Comparison of ENCODE assay signal across 10 mouse cellular contexts in the genomic region with DNA sequence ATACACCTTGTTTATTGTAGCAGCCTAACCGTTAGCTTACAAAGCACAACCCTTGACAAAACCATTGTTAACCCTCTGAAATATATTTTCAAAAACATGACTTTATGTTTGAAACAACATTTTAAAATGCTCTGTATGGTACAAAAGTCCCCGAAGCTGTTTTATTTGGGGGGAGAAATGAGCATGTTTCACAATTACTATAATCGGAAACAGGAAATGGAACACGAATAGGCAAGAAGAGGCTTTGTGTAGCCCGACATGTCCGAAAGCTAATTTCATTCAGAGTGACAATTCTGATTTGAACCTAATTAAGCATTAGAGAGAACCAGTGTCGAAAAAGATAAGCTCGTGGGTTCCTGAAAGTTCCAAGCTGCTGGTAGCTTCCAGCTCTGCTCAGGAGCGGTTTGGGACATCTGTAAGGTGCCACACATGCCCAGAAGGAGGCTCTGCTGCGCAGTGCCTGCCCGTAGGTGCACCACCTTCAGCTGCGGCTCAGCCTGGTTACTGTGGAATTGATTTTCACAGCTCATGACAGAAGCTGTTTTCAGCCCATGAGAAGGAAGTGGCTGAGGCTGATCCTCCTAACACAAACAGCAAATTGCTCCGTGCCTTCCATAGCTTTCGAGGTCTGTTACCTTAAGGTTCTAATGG. TPM values are rescaled to one million over a fixed set of nuclear protein-coding genes. Genes with fewer than 3 reads are reported as not detected.
A peak's percentile ranks its signal among the peaks of the same experiment; 100 is the strongest.
DNase-seq lines count a peak whose midpoint lies in the region; ATAC-seq and TF ChIP-seq lines count a peak whose summit lies in the region.
"Had no signal": no experiment of that assay in that cellular context is flagged by ENCODE, and none has a peak within 500 bp of the region (broad histone marks: within the 10 kb centered on the region; RNA-seq: fewer than 3 reads in every experiment).

No protein-coding gene starts in this region.

- H3K4me1 ChIP-seq in liver, adult 2 months (ENCODE audit: control insufficient read depth, insufficient read depth, low read length) = no peaks in the 10 kb centered on the region
- H3K4me1 ChIP-seq in liver, embryonic 12.5 days = no peaks in the 10 kb centered on the region
- H3K4me1 ChIP-seq in embryonic facial prominence, embryonic 14.5 days (ENCODE audit: control insufficient read depth, insufficient read depth, low read length) = no peaks in the 10 kb centered on the region
- no peaks in the 10 kb centered on the region for H3K4me1 ChIP-seq in neural tube, embryonic 15.5 days
- 0 out of 2 replicates have a peak, but pooled peaks cover 2% of the 10 kb centered on the region for H3K4me1 ChIP-seq in heart, embryonic 10.5 days
- H3K4me1 ChIP-seq: liver, embryonic 13.5 days had no signal

- no peaks in the 10 kb centered on the region for H3K27me3 ChIP-seq in liver, adult 2 months (ENCODE audit: control insufficient read depth, insufficient read depth, low read length)
- no peaks in the 10 kb centered on the region for H3K27me3 ChIP-seq in liver, embryonic 12.5 days (replicated peaks)
- no peaks in the 10 kb centered on the region for H3K27me3 ChIP-seq in embryonic facial prominence, embryonic 14.5 days (replicated peaks; ENCODE audit: control insufficient read depth, insufficient read depth, low read length)
- no peaks in the 10 kb centered on the region for H3K27me3 ChIP-seq in neural tube, embryonic 15.5 days (replicated peaks)
- no peaks in the 10 kb centered on the region for H3K27me3 ChIP-seq in heart, embryonic 10.5 days (ENCODE audit: insufficient read depth, poor library complexity, severe bottlenecking)
- H3K27me3 ChIP-seq: liver, embryonic 13.5 days had no signal

- H3K9me3 ChIP-seq in liver, embryonic 12.5 days (replicated peaks) = no peaks in the 10 kb centered on the region
- no peaks in the 10 kb centered on the region for H3K9me3 ChIP-seq in embryonic facial prominence, embryonic 14.5 days (ENCODE audit: control insufficient read depth, low read length)
- H3K9me3 ChIP-seq in neural tube, embryonic 15.5 days (replicated peaks) = no peaks in the 10 kb centered on the region
- no peaks in the 10 kb centered on the region for H3K9me3 ChIP-seq in heart, embryonic 10.5 days
- H3K9me3 ChIP-seq: liver, embryonic 13.5 days had no signal

- DNase-seq in frontal cortex, postnatal 36 days (ENCODE audit: low spot score in 2 of 2) = peak; percentile 28 to 39
- no peak for DNase-seq in frontal cortex, postnatal 14 days (ENCODE audit: low spot score in 2 of 2)
- DNase-seq in liver, adult 2 months (ENCODE audit: extremely low read depth, low read depth, low spot score) = no peak
- peak; percentile 41 for DNase-seq in embryonic facial prominence, embryonic 14.5 days (ENCODE audit: low spot score)
- no peak for DNase-seq in thymus, postnatal 25 days
- no peak for DNase-seq in heart, embryonic 10.5 days (ENCODE audit: low spot score)
- DNase-seq: liver, embryonic 13.5 days had no signal

- no peak overlapping the region for H3K4me2 ChIP-seq in liver, embryonic 12.5 days
- no peak overlapping the region for H3K4me2 ChIP-seq in embryonic facial prominence, embryonic 14.5 days (ENCODE audit: low read depth, low read length)
- no peak overlapping the region for H3K4me2 ChIP-seq in neural tube, embryonic 15.5 days
- H3K4me2 ChIP-seq: liver, embryonic 13.5 days had no signal

- no peak overlapping the region for H3K27ac ChIP-seq in liver, adult 2 months (replicated peaks; ENCODE audit: insufficient read depth, low read depth, low read length)
- no peak overlapping the region for H3K27ac ChIP-seq in liver, embryonic 12.5 days
- no peak overlapping the region for H3K27ac ChIP-seq in embryonic facial prominence, embryonic 14.5 days (replicated peaks; ENCODE audit: low read depth, low read length)
- no peak overlapping the region for H3K27ac ChIP-seq in neural tube, embryonic 15.5 days (replicated peaks)
- no peak overlapping the region for H3K27ac ChIP-seq in heart, embryonic 10.5 days
- H3K27ac ChIP-seq: liver, embryonic 13.5 days had no signal

- ATAC-seq in liver, embryonic 12.5 days = no peak
- ATAC-seq in embryonic facial prominence, embryonic 14.5 days (ENCODE audit: low read depth) = no peak
- 0 out of 2 replicates have a peak, but pooled peaks have one; percentile 24 for ATAC-seq in neural tube, embryonic 15.5 days (ENCODE audit: low FRiP score)

- no peak for TF ChIP-seq POLR2A in liver, adult 2 months (IDR thresholded peaks at IDR 0.05; ENCODE audit: extremely low read depth, insufficient read depth, low read length)

- H3K36me3 ChIP-seq in liver, adult 2 months (ENCODE audit: control insufficient read depth, insufficient read depth, low read length) = no peaks in the 10 kb centered on the region
- no peaks in the 10 kb centered on the region for H3K36me3 ChIP-seq in liver, embryonic 12.5 days
- H3K36me3 ChIP-seq in embryonic facial prominence, embryonic 14.5 days (ENCODE audit: control insufficient read depth, insufficient read depth, low read length) = no peaks in the 10 kb centered on the region
- H3K36me3 ChIP-seq in neural tube, embryonic 15.5 days = no peaks in the 10 kb centered on the region
- no peaks in the 10 kb centered on the region for H3K36me3 ChIP-seq in heart, embryonic 10.5 days
- H3K36me3 ChIP-seq: liver, embryonic 13.5 days had no signal

- 70% methylated on average over 14 of the region's 14 CpGs for WGBS in liver, adult 2 months
- WGBS in liver, embryonic 12.5 days (ENCODE audit: insufficient replicate concordance) = 61% methylated on average over 14 of the region's 14 CpGs
- WGBS in embryonic facial prominence, embryonic 14.5 days = 59% methylated on average over 14 of the region's 14 CpGs
- WGBS in neural tube, embryonic 15.5 days = 74% methylated on average over 14 of the region's 14 CpGs
- 79% methylated on average over 14 of the region's 14 CpGs for WGBS in heart, embryonic 10.5 days

- H3K79me2 ChIP-seq in liver, adult 2 months (ENCODE audit: control insufficient read depth, insufficient read depth, low read length) = no peaks in the 10 kb centered on the region

- no peak overlapping the region for H3K4me3 ChIP-seq in liver, adult 2 months (ENCODE audit: insufficient read depth, low read depth, low read length)
- no peak overlapping the region for H3K4me3 ChIP-seq in liver, embryonic 12.5 days
- H3K4me3 ChIP-seq in embryonic facial prominence, embryonic 14.5 days (ENCODE audit: low read depth, low read length) = no peak overlapping the region
- no peak overlapping the region for H3K4me3 ChIP-seq in neural tube, embryonic 15.5 days (replicated peaks)
- H3K4me3 ChIP-seq in heart, embryonic 10.5 days = no peak overlapping the region
- H3K4me3 ChIP-seq: liver, embryonic 13.5 days; myocyte had no signal

- 0 out of 2 replicates have a peak, but pooled peaks have one; percentile 26 for TF ChIP-seq CTCF in liver, adult 2 months (IDR thresholded peaks at IDR 0.05; ENCODE audit: low read depth, low read length)

- no peak overlapping the region for H3K9ac ChIP-seq in liver, adult 2 months (ENCODE audit: low read depth, low read length)
- H3K9ac ChIP-seq in liver, embryonic 12.5 days = no peak overlapping the region
- no peak overlapping the region for H3K9ac ChIP-seq in embryonic facial prominence, embryonic 14.5 days (ENCODE audit: low read depth, low read length)
- no peak overlapping the region for H3K9ac ChIP-seq in neural tube, embryonic 15.5 days (replicated peaks)
- H3K9ac ChIP-seq: liver, embryonic 13.5 days had no signal

RNA-seq across cellular contexts. Expression of a gene that starts 12.9 kb away (rescaled TPM):
- total RNA-seq in liver, adult 2 months (2014; rRNA removed) = 2.6 and 4.0 TPM in 2 replicates
- polyA plus RNA-seq in liver, adult 2 months (2012; rRNA removed) = 0.41 and 0.88 TPM in 2 replicates
- 8.2 and 8.4 TPM in 2 replicates for polyA plus RNA-seq in liver, embryonic 12.5 days (2016; fragmentation: Nextera tagmentation; extraction: Ambion mirVana)
- polyA plus RNA-seq in embryonic facial prominence, embryonic 14.5 days (2014; fragmentation: Nextera tagmentation; extraction: Ambion mirVana) = 42.5 and 51.2 TPM in 2 replicates
- 24.1 and 24.6 TPM in 2 replicates for polyA plus RNA-seq in neural tube, embryonic 15.5 days (2015; fragmentation: Nextera tagmentation; extraction: Ambion mirVana)
- 12.3 and 31.8 TPM in 2 replicates for polyA plus RNA-seq in heart, embryonic 10.5 days (2016; fragmentation: Nextera tagmentation; extraction: Ambion mirVana)

Comparison
In these comparisons a context has a peak if more than half of its experiments do, and no peak if none do; other contexts are left out.
1. DNase-seq: peak in frontal cortex, postnatal 36 days (2 of 2) and embryonic facial prominence, embryonic 14.5 days (single experiment); none in frontal cortex, postnatal 14 days (0 of 2), liver, adult 2 months (single experiment), thymus, postnatal 25 days (single experiment) and heart, embryonic 10.5 days (single experiment).